Mouse (Mus musculus) small intestine, adult 2 months (tissue): Measurements from ENCODE around the gene Myl12a.

Experiments
- CTCF ChIP-seq: fragments of 200-500 bp; IDR thresholded peaks from 2 replicates; pipeline ENCODE4 v1.5.1; 2012; ENCODE audit warnings: low read depth, mild to moderate bottlenecking, control low read depth, inconsistent platforms, low read length, moderate library complexity, mixed read lengths; ENCODE audit not compliant: insufficient replicate concordance, insufficient read length; ENCODE audit errors: extremely low read depth
- POLR2A ChIP-seq: fragments of 200-500 bp; IDR thresholded peaks from 2 replicates; pipeline ENCODE4 v1.6.1; 2012; ENCODE audit warnings: low read depth, mild to moderate bottlenecking, control low read depth, inconsistent platforms, low read length, moderate library complexity

DNA sequence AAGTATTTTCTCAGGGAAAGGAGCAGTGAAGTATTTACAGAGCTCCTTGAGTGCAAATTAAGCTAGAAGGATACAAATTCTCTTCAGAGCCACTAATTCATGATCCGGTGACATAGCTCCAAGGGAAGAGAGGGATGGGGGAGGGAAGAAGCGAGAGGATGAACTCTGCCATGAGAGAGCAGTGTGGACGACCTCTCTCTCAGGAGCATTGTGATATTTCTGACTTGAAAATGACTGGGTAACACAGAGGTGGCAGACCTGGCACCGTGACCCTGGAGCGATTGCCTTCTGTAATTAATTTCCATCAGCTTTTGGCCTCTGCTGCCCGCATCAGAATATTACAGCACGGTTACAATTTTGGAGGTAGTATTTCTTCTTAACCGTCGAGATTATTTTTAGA lies 17.2 kb upstream of the Myl12a start:
- TF ChIP-seq CTCF (no peak), POLR2A (no peak)
